Comparison of ENCODE assay signal across 8 mouse cellular contexts in genomic region chr12:23189546-23189945, GRCm38 (mm10).
DNase-seq lines count a peak whose midpoint lies in the region; ATAC-seq lines count a peak whose summit lies in the region.
"Not testable (repeated sequence)": the region's sequence is repeated elsewhere in the genome, so short reads cannot be mapped to it uniquely, and the experiment has no call there.

No protein-coding gene starts in this region.

- in situ Hi-C loops in ES-E14 (cut with MboI; ENCODE audit: low sequenced_read_pairs in 2 of 2, unreplicated experiment in 2 of 2), result not testable (repeated sequence)

- H3K4me3 ChIP-seq in ES-E14 (ENCODE audit: insufficient read depth in 1 of 2, low read depth in 1 of 2, low read length in 2 of 2, poor library complexity in 1 of 2, severe bottlenecking in 1 of 2), result peak overlapping the region; percentile 61 to 78
- peak overlapping the region; percentile 36 for H3K4me3 ChIP-seq in liver, embryonic 13.5 days (replicated peaks)
- peak overlapping the region; percentile 37 for H3K4me3 ChIP-seq in midbrain, embryonic 16.5 days (ENCODE audit: low read depth, low read length)
- peak overlapping the region; percentile 49 for H3K4me3 ChIP-seq in stomach, embryonic 15.5 days (replicated peaks)

- H3K4me1 ChIP-seq in ES-E14 (ENCODE audit: control insufficient read depth in 2 of 2, insufficient read depth in 2 of 2, low read length in 2 of 2, poor library complexity in 1 of 2); liver, embryonic 13.5 days (replicated peaks); midbrain, embryonic 16.5 days (ENCODE audit: control insufficient read depth, insufficient read depth, low read length); stomach, embryonic 15.5 days: not testable (repeated sequence)

- intact Hi-C loops in heart, postnatal 36 days (cut with DNase I), result not testable (repeated sequence)

- not testable (repeated sequence) for H3K27ac ChIP-seq in ES-E14 (ENCODE audit: insufficient read depth, low read depth, low read length, poor library complexity, severe bottlenecking); liver, embryonic 13.5 days; midbrain, embryonic 16.5 days (ENCODE audit: low read length); stomach, embryonic 15.5 days

- H3K9ac ChIP-seq in ES-E14 (ENCODE audit: insufficient read depth, low read depth, low read length, poor library complexity, severe bottlenecking), result peak overlapping the region; percentile 82
- H3K9ac ChIP-seq in liver, embryonic 13.5 days; stomach, embryonic 15.5 days: not testable (repeated sequence)
- peak overlapping the region; percentile 41; the same call in 1 of the 2 replicates for H3K9ac ChIP-seq in midbrain, embryonic 16.5 days (ENCODE audit: low read depth, low read length)

- not testable (repeated sequence) for ATAC-seq in liver, embryonic 13.5 days (ENCODE audit: low read depth)
- ATAC-seq in midbrain, embryonic 16.5 days, result peak; percentile 76
- ATAC-seq in stomach, embryonic 15.5 days (ENCODE audit: insufficient read depth, low FRiP score, low read depth), result peak; percentile 79; the same call in 1 of the 2 replicates

- WGBS in liver, embryonic 13.5 days (ENCODE audit: insufficient replicate concordance), result 2% methylated on average over 34 of the region's 42 CpGs
- WGBS in midbrain, embryonic 16.5 days, result 2% methylated on average over 24 of the region's 42 CpGs
- under 1% methylated on average over 40 of the region's 42 CpGs for WGBS in stomach, embryonic 15.5 days

- not testable (repeated sequence) for H3K27me3 ChIP-seq in liver, embryonic 13.5 days; midbrain, embryonic 16.5 days (ENCODE audit: control insufficient read depth, insufficient read depth, low read depth, low read length); stomach, embryonic 15.5 days (replicated peaks)

- H3K4me2 ChIP-seq in liver, embryonic 13.5 days, result peak overlapping the region; percentile 47
- peak overlapping the region; percentile 39 for H3K4me2 ChIP-seq in midbrain, embryonic 16.5 days (ENCODE audit: low read length)
- H3K4me2 ChIP-seq in stomach, embryonic 15.5 days, result peak overlapping the region; percentile 56

- not testable (repeated sequence) for H3K9me3 ChIP-seq in ES-E14 (ENCODE audit: control insufficient read depth, insufficient read depth, low read depth, low read length); liver, embryonic 13.5 days (replicated peaks); midbrain, embryonic 16.5 days (replicated peaks; ENCODE audit: control insufficient read depth, low read length, poor library complexity, severe bottlenecking); stomach, embryonic 15.5 days

- DNase-seq in ES-E14 (ENCODE audit: low read depth, low spot score), result peak; percentile 41
- DNase-seq in c-Kit-positive CD71-negative TER-119-negative erythroid progenitor cells, embryonic 14.5 days (ENCODE audit: low read depth), result peak; percentile 6
- DNase-seq in forelimb bud, embryonic 11.5 days (ENCODE audit: low read depth, low spot score), result peak; percentile 74
- peak; percentile 15 to 17 for DNase-seq in heart, postnatal 36 days
- peak; percentile 20 for DNase-seq in kidney, postnatal 14 days
- DNase-seq in liver, embryonic 13.5 days, result peak; percentile 8

- not testable (repeated sequence) for H3K36me3 ChIP-seq in ES-E14 (ENCODE audit: control insufficient read depth, insufficient read depth, low read length, poor library complexity, severe bottlenecking); liver, embryonic 13.5 days; midbrain, embryonic 16.5 days (ENCODE audit: control insufficient read depth, insufficient read depth, low read length); stomach, embryonic 15.5 days

Comparison
In these comparisons a context has a peak if more than half of its experiments do, and no peak if none do; other contexts are left out.
1. DNase-seq: peak in every context shown above with its lines; median percentile 74 in forelimb bud, embryonic 11.5 days; 41 in ES-E14; 20 in kidney, postnatal 14 days; 16 in heart, postnatal 36 days; 8 in liver, embryonic 13.5 days; 6 in c-Kit-positive CD71-negative TER-119-negative erythroid progenitor cells, embryonic 14.5 days.